Mouse (Mus musculus) kidney, adult 2 months (tissue): Measurements from ENCODE around the gene Flot1.

ENCODE experiments used
- CTCF ChIP-seq: fragments of 200-500 bp; conservative IDR thresholded peaks from 2 replicates; pipeline ENCODE4 v1.5.1; 2011; ENCODE audit warnings: low read depth, mild to moderate bottlenecking, control low read depth, low read length, moderate library complexity, mixed read lengths; ENCODE audit not compliant: insufficient read depth, insufficient read length
- POLR2A ChIP-seq: fragments of 200-500 bp; IDR thresholded peaks from one replicate; pipeline ENCODE4 v1.6.1; 2011; ENCODE audit warnings: low read depth, low read length, control low read depth

DNA sequence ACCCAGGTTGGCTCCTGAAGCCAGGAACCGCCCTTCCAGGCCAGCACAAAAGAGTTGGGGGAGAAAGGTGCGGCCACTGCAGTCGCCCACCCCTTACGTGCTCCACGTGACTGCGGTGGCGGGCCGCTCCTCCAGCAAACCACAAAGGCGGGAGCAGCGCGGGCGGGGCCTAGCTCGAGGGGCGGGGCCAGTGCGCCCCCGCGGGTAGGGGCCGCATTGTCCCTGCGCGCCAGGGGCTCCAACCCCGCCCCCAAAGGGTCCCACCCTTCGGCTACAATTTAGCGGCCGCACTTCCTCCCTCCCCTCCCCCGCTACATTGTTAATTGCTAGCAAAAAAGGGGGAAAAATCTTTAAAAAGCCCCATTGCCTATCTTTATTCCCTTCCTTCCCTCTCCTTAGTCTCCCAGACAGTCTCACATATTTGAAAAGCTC lies 14.0 kb downstream of the Flot1 start:
- TF ChIP-seq CTCF (no peak), POLR2A (no peak)
